Mouse (Mus musculus) adrenal gland, postnatal 10 days (tissue): ENCODE measurements around the gene Mlkl. TPM values are rescaled to one million over a fixed set of nuclear protein-coding genes. Genes with fewer than 3 reads are reported as not detected.

Experiments used
- DNase-seq: peaks from one replicate; pipeline ENCODE4 v3.0.0; 2021; ENCODE audit warnings: mixed read lengths
- long read RNA-seq, 2 experiments: library from polyadenylated mRNA; stranded (forward); transcript quantifications; one replicate each; pipeline ENCODE4 v2.0.0; 2021
- total RNA-seq, 2 experiments: library from RNA; stranded (reverse); gene quantifications; 2 replicates each; pipeline ENCODE4 v1.2.3; 2021

The Mlkl gene
- 10 to 100 TPM; 10.5 to 11.1 TPM for total RNA-seq
- long read RNA-seq, experiment 1, transcript Mlkl-202 (11 exons, 1,976 nt) = major isoform, 13 of 17 reads
- long read RNA-seq, experiment 1, partial matches to known transcripts = 3 of 17 reads
- long read RNA-seq, experiment 1, other reads (novel, unspliced or antisense) = 1 of 17 reads
- long read RNA-seq, experiment 2, transcript Mlkl-202 (11 exons, 1,976 nt) = major isoform, 6 of 8 reads
- long read RNA-seq, experiment 2, partial matches to known transcripts = 0 of 8 reads
- long read RNA-seq, experiment 2, other reads (novel, unspliced or antisense) = 2 of 8 reads

GRCm38 (mm10) chr8:111337890-111338347, at the start of gene Mlkl:
TSS of gene Mlkl (minus strand) at chr8:111338177.
- DNase-seq = peak; percentile 74

DNA sequence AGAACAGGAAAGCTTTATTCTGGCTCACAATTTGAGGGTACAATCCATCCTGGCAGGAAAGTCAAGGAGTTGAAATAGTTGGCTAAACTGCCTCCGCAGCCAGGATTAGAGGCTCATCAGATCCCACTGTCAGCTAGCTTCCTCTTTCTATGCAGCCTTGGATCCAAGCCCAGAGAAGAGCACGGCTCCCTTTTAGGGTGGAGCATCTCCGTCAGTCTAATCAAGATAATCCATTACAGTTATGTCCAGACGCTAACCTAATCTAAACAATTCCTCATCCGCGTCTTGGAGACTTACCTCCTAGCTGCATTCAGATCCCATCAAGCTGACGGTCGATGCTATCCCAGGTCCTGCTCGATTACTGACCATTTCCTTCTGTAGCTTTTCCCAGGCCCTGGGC, 47.9 kb upstream of the Mlkl start:
- no peak for DNase-seq

- no peak for DNase-seq
Observed at GRCm38 (mm10) chr8:111384628-111385027, 46.7 kb upstream of the Mlkl start.

- no peak for DNase-seq
Observed at GRCm38 (mm10) chr8:111375192-111375591, 37.2 kb upstream of the Mlkl start.

DNA sequence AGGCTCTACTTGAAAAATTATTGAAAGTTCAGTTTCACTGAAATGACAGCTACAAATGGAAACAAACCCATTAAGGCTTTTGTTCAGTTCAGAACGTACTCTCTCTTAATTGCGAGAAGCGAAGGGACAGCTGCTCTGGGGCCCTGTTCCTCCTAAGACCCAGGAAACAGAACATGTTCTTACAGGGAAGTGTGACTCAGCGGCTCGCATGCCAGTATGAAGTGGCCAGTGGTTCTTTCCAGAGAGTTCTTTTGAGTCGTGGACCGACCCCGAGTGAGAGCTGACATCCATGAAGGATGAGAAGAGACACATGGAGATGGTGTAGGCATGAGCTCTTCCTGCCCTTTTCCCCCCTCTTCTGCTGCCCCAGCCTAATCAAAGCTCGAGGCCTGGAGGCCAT, 31.7 kb upstream of the Mlkl start:
- no peak for DNase-seq

DNA sequence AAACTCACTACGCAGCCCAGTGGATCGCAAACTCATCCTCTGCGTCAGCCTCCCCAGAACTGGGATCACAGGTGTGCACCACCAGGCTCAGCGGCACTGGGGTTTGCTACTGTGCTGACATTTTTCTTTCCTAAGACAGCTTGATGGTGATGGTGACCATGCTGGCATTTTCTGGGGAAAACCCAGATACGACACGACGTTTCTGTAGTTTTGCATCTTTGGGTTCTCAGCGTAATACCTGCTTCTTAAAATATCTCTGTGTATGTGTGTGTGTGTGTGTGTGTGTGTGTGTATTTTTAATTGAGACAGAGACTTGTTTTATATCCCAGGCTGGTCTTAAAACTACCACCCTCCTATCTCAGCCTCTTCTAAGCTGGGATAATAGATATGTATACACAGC, 29.4 kb upstream of the Mlkl start:
- no peak for DNase-seq

- DNase-seq = peak; percentile 60
Observed at GRCm38 (mm10) chr8:111366610-111367234, 28.7 kb upstream of the Mlkl start.

GRCm38 (mm10) chr8:111363489-111363888, 25.5 kb upstream of the Mlkl start:
- DNase-seq = no peak

GRCm38 (mm10) chr8:111360579-111361209, 22.7 kb upstream of the Mlkl start:
- no peak for DNase-seq

GRCm38 (mm10) chr8:111359936-111360335, 22.0 kb upstream of the Mlkl start:
- no peak for DNase-seq

- no peak for DNase-seq
Observed at GRCm38 (mm10) chr8:111358905-111359304, 20.9 kb upstream of the Mlkl start.

- peak; percentile 38 for DNase-seq
Observed at GRCm38 (mm10) chr8:111357433-111357832, 19.5 kb upstream of the Mlkl start.

- DNase-seq = no peak
Observed at GRCm38 (mm10) chr8:111353497-111353896, 15.5 kb upstream of the Mlkl start.

GRCm38 (mm10) chr8:111352289-111352688, 14.3 kb upstream of the Mlkl start:
- DNase-seq = no peak

- no peak for DNase-seq
Observed at GRCm38 (mm10) chr8:111350577-111350976, 12.6 kb upstream of the Mlkl start.

GRCm38 (mm10) chr8:111343225-111343624, 5.2 kb upstream of the Mlkl start:
- peak; percentile 92 for DNase-seq

GRCm38 (mm10) chr8:111340186-111340585, 2.2 kb upstream of the Mlkl start:
- no peak for DNase-seq

GRCm38 (mm10) chr8:111338370-111339208, 612 bp upstream of the Mlkl start:
- DNase-seq = peak; percentile 26

DNA sequence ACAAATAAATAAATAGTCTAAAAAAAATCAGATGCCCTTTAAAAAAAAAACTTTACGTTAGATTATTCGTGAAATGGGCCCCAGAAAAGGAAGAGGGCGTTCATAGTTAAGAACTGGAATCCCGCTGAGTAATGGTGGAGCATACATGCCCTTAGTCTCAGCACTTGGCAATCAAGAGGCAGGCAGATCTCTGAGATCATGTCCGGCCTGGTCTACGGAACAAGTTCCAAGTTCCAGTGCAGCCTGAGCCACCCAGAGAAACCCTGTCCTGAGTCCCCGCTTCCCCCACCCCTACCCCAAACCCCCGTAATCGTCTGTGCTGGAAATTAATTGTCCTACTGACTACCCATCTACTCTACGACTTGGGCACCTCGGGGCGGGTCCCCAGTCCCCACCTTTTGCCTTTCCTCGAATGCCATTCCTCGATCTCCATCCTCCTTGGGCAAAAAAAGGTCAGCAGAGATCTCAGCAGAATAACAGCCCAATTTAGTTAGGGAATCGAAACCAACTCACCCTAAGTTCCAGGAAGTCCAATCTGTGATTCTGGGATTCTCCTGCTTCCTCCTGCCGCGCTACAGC, 577 bp downstream of the Mlkl start:
- peak; percentile 26 for DNase-seq

GRCm38 (mm10) chr8:111336692-111337091, 1.3 kb downstream of the Mlkl start:
- no peak for DNase-seq

DNA sequence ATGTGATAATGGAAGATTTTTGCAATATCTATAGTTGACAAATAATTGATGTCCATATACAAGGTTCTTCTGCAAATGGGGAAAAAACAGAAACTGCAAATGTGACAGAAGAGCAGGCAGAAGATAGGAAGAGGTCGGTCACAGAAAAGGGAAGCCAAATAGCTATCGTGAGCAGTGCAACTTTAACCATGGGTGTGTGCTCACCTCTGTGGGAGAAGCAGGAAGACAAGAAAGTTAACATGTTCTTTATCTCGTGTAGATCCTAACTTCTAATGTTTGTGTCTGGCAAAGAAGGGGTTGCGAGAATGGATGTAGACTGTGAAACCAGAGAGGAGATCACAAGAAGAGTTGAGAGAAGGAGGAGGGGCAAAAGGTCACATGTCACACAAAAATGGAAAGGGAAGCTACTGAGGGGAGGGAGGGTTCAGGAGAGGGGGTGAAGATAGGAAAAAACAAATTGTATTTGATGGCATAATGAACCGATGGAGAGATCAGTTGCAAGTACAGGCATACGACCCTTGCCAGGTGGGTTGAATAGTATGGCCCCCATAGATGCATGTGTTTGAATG, 12.7 kb downstream of the Mlkl start:
- no peak for DNase-seq

GRCm38 (mm10) chr8:111314729-111315128, 23.2 kb downstream of the Mlkl start:
- DNase-seq = no peak
